Mouse (Mus musculus): ENCODE data around the gene Nf1. TPM values are rescaled to one million over a fixed set of nuclear protein-coding genes. Genes with fewer than 3 reads are reported as not detected.

The Nf1 gene
- total RNA-seq, 2 experiments from 2014 or later, result 29.7 to 36.9 TPM

DNA sequence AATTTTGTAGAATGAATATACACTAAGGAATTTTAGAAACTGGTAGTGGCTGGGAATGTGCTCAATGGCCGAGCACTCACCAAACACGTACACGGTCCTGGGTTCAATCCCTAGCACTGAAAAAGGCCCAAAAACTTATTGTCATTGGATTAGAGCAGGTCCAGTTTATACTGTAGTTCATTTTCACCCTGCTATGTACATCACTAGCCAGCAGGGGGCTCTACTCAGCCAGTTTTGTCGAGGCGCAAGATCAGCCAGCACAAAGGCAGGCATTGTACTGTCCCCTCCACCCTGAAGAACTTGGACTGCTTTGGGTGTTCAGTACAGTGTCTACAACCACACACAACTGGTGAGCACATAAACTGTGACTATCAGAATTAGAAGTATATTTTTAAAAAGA, 244.7 kb downstream of the Nf1 start:
- peak; percentile 59 for DNase-seq

- no peak for DNase-seq
Observed at GRCm38 (mm10) chr11:79589317-79590075, 250.0 kb downstream of the Nf1 start.

DNA sequence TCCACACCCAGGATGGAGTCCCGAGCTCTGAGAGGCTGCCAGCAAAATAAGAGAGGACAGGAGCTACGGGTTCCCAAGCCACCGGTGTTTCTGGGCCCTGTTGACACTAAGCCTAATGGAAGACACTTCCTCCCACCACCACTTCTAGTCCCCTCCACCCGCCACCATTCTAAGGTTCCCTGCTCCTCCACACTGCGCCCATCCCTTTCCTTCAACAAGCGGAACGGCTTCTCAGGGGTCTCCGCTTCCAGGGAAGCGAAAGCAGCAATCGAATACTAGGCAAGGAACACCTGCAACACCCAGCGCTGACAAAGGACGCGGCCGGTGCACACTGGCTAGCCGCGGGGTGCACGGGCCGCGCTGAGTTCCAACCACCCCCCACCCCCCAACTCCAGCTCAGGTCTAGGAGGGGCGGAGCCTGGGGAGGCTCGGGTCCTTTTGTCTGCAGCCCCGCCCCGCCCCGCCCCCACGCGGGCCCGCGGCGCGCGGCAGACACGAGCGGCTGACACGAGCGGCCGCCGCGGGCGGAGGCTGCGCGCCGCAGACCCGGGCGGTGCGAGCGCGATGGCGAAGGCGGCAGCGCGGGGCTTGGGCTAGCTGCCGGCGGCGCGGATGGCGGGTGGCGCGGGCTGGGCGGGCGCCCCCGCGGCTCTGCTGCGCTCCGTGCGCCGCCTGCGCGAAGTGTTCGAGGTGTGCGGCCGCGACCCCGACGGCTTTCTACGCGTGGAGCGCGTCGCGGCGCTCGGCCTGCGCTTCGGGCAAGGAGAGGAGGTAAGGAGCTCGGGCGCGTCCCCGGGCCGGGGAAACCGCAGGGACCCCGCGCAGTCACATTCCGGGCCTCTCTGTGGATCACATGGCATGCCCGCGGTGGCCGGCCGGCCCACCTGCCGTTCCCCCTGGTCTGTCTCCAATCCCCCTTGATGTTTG, 251.4 kb downstream of the Nf1 start, which contains the start of gene Rab11fip4:
TSS of gene Rab11fip4 (plus strand) at position 549 of the 927 bp plus-strand sequence.
- no peak for DNase-seq

GRCm38 (mm10) chr11:79591591-79591975, 252.1 kb downstream of the Nf1 start:
- DNase-seq, result no peak

DNA sequence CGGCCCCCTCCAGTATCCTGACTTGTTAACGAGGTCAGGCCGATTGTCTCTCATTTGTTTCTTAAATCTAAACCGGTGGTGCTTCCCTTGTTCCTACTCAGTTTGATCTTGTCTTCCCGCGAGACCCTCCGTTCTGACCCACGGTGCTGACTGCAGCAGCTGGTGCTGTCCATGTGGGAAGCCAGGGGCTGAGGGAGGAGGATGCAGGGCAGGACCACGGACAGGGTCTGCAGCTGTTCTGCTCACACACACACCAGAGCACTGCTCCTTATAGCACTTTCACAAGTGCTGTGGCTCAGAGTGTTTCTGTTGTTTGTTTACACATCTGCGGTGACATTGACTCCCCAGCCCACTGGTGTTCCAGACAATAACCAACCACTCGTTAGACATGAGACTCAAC, 254.0 kb downstream of the Nf1 start:
- DNase-seq, result no peak

DNA sequence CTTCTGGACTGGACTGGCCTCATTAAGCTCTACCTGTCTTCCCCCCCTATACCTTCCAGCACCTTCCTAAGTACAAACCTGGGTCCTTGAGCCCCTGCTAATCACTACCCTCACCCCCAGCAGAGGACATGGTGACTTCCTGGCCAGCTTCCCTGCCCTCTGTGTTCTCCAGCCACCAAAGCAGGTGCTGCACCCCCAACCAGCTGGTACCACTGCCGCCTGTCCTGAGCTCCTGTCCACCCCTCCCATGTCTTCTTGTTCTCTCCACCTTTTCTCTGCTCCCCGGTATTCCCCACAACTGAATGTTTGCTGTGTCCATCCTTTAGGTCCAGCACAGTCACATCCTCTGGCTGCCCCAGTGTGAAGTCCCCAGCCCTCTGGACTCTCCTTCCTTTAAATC, 271.0 kb downstream of the Nf1 start:
- DNase-seq, result no peak

DNA sequence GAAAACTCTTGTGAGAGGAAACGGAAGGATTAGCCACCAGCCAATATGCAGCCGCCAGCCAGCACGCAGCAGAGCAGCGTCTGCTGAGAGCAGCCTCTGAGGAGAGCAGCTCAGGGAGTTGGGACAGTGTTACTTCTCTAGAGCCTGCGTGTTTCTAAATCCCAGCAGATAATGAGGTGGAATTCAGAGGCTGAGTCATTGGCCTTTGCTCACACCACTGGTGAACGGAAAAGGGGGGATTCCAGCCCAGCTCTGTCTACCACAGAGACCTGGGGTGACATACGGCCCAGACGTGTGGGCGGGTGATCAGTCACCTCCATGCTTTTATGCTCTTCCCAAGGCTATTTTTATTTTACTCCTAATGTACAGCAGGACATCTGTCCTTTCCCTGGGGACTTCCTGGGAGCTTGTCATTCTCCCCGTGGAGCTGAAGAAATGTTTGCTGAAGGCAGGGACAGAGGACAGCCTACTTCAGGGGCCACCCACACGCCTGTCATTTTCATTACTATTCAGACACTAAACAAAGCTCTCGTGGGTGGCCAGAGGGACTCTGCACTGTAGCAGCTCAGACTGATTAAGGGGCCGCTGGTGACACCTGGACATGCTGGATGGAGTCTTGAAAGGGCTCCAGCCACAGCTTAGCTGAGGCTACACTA, 271.6 kb downstream of the Nf1 start:
- DNase-seq, result no peak

- DNase-seq, result no peak
Observed at GRCm38 (mm10) chr11:79612046-79612600, 272.6 kb downstream of the Nf1 start.

DNA sequence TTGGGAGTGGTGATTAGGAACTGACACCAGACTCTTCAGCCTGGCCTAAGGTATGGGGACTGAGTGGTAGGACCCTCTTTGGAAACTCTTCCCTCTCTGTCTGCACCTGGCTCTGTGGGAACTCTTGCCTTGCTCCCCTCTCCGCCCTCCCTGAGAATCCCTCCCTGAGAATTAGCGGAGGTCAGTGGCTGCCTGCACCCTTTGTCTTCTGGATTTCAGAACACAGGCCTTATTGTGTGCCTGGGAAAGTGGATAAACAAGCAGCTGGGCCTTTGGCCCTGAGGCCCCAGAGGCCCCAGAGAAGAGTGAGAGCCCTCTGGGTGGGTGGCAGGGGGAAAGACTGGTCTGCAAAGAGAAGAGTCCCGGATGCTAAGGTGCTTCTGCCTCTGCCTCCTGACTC, 273.6 kb downstream of the Nf1 start:
- no peak for DNase-seq

DNA sequence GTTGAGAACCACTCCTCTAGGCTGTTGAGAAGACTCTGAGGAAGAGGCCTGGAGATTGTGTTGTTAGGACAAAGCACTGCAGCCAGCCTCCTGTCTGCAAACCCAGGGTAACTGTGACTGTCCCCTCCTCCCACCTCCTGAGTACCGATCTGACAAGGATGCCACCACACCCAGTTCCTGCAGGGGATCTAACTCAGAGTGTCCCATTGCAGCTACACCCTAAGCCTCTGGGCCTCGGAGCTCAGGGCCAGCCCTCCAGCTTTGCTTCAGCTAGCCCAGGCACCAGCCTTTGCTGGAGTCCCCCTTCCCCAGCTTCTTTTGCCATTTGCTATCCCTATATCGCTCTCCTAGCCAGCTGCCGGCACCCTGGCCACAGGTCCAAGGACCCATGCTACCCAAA, 274.2 kb downstream of the Nf1 start:
- no peak for DNase-seq

DNA sequence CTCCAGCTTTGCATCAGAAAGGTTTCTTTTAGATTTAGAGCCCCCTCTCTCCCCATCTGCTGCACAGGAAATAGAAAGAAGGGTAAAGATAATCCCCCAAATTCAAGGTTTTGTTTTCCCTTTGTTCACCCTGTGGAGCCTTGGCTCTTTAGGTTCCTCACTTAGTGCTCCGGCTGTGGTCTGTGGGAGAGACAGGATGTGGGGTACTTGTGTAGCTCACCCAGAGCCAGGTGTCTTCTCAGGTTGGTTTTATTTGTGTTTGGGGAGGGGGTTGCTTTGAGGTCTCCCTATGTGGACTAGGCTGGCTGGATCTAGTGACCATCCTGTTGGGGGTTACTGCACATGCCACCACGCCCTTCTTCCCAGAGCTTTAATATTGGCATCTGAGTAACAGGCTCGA, 275.4 kb downstream of the Nf1 start:
- DNase-seq, result no peak

DNA sequence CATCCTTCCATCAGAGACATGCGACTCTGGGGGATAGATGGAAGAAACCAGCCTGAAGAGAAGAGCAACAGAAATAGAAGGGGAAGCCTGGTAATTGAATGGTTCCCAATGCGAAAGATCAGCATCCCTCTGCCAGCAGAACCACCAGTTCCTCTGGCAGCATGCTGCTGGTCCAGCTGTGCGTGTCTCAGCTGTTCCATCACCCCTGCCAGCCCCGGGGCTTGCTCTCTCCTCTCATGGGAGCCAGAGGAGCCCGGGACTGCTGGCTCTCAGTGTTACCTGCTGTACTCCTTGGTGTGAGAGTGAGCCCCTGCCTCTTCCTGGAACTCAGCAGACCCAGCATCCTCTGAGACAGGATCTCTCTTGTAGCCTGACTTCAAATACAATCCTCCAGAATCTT, 276.4 kb downstream of the Nf1 start:
- DNase-seq, result peak; percentile 41

DNA sequence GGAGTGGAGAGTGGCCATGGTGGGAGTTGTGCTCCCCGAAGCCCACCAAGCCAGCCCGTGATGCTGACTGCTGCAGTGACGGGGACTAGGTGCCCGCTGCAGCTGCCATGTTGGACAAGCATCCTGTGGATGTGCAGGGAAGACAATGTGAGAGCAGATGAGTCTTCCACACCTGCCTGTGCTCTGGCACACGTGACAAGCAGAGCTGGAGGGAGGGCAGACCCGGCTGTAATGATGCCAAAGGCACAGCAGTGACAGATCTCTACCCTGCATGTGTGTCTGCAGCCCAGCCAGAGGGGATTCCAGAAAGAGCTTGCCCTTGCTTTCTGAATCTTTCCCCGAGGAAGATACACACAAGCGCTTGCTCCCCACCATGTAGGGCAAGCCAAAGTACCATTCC, 278.5 kb downstream of the Nf1 start:
- no peak for DNase-seq

- DNase-seq, result no peak
Observed at GRCm38 (mm10) chr11:79623029-79623428, 283.5 kb downstream of the Nf1 start.

DNA sequence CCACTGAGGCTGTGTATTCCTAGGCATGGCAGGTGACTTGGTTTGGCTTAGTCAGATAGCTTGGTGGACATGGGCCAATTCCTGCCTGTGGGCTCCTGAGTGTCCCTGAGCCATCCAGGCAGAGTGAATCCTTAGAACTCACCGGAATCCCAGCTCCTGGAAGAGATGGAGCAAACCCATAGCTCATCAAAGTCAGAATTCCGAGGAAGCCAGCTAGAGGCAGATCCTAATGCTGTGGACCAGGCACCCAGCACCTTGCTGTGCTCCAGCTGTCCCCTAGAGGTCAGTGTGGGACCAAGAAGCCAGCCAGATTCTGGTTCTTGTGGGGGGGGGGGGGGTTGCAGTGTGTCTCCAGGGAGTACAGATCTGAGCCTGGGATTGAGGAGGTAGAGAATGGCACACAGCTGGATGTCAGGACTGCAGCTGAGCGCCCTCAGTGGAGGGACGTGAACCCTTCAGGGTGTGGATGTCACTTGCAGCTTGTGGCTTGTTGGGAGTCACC, 285.4 kb downstream of the Nf1 start:
- DNase-seq, result peak; percentile 69

DNA sequence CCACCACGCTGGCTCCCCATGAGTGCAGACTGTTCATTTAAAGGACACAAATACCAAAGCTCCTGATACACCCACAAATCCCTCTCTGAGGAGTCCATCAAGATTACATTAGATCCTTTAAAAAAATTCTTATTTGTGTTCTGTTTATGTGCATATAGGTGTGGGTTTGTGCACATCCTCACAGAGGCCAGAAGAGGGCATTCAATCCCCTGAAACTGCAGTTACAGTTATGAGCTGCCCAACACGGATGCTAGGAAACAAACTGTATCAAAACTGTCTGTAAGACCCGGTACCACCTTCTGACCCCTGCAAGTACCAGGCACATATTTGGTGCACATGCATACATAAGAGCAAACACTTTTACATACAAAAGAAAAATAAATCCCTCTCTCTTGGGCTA, 289.2 kb downstream of the Nf1 start:
- DNase-seq, result no peak

- DNase-seq, result no peak
Observed at GRCm38 (mm10) chr11:79629752-79630374, 290.4 kb downstream of the Nf1 start.

- DNase-seq, result no peak
Observed at GRCm38 (mm10) chr11:79630521-79630920, 291.0 kb downstream of the Nf1 start.

Measured in gastrocnemius, postnatal 10 days (tissue).